Mouse (Mus musculus): ENCODE measurements around the gene A2ml1.
A peak's percentile ranks its signal among the peaks of the same experiment; 100 is the strongest.

The A2ml1 gene

DNA sequence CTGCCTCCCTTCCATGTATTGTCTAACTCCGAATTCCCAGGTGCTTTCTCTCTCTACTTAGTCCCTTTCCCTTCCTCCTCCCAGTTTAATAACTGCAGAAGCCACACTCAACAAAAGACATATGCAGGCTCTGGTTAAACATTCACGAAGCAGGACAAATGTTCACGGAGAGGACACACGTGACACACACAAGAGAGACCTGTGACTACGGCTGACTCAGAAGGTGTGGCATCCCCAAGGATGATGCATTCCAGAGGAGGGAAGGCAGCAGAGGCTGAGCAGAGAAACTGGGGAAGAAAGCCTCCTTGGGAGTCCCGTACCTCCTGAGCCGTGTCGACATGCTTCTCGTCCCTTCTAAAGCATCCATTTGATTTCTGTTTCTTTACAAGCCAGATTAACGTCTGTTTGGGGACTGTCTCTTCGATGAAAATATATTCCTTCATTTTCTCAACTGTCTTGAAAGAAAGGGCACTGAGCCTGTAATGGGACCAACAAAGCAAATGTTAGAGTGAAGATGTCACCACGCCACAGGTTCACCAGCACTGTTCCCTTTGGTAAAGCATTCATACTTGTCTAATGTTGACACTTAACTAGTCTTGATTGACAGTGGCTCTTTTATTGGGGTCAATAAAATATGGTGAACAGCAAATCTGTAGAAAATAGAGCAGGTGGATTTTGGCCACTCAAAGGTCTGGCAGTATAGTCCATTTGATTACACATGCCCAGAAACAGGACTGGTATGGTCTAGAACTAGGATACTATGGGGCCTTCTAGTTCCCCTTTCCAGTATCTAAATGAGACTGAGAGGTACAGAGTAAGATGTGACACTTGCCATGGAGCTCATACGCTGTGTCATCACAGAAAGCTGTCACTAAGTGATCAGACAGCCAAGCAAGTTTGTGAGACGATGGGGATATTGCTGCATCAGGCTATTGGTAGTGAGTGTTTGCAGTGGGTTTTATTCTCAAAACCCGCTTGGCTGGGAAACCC lies 31.6 kb downstream of the A2ml1 start:
- no peak for DNase-seq

DNA sequence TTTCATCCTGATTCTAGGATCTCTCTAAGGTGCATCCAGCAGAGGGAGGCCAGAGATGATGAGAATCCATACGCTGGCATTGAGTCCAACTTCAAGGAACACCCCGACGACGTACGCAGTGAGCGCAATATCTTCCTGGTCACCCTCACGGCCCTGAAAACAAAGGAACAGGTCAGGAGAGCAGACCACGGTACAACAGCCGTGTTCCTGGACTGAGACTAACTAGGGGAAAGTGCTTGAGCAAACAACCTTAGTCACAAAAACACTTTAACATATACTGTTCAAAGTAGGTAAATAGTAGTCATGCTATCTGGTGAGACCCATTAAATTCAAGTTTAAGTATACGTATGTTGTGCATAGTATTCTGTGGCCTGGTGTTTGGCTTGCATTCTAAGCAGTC lies 32.9 kb downstream of the A2ml1 start:
- DNase-seq: no peak

DNA sequence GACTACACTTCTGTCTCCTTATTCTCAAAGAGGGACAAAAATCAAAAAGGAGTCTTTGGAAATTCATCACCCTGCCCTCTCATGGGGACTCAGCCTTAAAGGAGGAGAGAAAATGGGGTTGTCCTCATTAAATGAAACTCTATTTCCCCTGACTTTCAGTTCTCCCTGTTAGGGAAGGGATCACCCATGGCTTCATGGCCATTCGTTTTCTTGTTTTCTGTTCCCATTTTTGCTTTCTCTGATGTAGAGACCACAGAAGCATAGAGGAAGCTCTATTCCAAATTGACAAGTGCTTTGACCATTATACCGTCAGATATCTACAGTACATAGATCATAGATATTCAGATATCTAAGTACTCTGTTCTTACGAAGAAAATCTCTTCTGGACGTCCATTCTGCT lies 36.0 kb downstream of the A2ml1 start:
- no peak for DNase-seq

DNA sequence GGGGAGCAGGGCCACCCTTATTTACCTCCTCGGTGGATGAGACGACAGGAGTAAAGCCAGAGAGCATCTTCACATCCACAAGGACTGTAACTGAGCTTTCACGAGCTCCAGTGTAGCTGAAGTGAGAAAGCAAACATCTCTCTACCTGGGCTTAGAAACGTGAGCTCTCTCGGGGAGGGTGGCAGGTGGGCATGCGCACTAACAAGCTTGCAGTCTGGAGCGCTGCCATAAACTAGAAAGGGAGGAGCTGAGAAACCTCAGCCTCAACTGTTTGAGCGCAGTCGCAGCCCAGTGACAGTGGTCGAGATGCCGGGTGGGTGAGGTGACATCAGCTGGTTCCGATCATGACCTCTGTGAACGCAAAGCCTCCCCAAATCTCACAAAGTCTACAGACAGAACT lies 38.2 kb downstream of the A2ml1 start:
- peak; percentile 46 for DNase-seq

DNA sequence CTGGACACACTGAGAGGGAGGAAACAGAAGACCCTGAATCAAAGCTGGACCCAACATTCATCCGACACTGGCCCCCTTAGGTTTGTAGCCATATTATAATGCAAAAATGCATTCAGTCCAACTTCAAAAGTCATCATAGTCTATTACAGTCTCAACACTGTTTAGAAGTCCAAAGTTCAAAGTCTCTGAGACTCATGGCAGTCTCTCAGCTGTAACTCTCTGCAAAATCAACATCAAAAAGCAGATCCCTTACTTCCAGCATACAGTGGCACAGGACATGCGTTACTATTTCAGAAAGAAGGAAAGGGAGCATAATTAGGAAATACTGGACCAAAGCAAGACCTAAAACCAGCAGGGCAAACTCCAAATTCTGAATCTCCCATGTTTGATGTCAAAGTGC lies 46.2 kb downstream of the A2ml1 start:
- DNase-seq: no peak

DNA sequence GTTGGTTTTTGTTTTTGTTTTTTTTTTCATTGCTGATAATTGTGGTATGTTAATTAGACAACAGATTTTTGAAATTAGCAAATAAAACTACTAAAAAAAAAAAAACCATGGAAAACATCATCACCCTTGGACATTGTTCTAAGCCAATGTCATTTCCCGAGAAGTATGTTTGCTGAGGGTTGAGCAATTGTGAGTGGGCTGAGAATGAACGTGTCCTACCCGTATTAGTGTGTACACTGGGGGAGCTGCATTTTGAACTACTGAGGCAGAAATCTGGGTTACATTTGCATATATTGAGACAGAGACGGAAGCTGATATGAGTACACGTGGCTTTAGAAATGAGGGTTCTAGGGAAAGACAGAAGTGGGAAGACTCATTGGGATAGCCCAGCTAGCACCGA lies 48.1 kb downstream of the A2ml1 start:
- no peak for DNase-seq

DNA sequence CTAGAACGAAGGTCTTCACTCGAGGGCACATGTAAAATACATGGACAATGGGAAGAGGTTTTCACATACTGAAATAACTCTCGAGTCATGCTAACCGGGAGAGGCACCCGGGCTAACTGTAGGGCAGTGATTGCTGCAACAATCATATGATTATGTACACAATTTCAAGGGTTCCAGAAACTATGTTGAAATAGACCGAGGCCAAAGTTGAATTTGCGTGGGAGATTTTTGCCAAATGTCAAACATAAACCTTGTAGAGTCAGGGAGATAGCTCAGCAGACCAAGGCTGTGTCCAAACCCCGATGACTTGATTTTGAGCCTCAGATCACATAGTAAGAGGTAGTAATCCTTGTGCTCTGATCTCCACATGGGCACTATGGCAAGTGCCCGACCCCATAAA lies 48.7 kb downstream of the A2ml1 start:
- DNase-seq: no peak

DNA sequence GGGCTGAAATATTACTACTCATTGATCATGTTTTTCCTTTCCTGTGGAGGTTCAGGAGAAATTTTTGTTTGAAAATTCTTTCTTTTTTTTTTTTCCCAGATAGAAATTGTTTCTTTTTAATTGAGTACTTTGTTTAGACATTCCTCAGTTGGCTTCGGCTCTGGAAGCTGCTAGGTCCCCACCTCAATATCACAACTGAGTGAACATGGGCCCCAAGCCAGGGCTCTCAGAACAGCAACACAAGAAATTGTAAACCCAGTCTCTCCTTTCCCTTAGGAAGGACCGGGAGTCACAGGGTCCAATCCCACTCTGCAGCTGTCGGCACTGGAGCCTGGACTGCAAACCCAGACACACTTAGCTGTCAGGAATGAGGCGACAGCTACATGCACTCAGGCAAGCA lies 52.9 kb downstream of the A2ml1 start:
- no peak for DNase-seq

DNA sequence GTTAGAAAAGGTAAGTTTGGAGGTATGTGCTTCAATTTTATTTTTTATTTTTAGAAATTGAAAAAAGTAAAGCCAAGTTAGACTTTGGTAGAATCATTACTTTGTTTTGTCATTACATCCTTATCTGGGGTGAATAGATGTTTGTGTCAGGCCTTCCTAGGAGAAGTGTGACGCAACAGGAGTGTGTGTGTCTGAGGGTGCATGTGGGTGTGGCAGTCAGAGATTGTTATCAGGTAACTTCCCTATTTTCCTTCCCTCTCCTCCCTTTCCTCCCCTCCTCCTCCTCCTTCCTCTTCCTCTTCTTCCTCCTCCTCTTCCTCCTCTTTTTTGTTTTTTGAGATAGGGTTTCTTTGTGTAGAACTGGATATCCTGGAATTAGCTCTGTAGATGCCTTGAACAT lies 54.3 kb downstream of the A2ml1 start:
- DNase-seq: no peak

DNA sequence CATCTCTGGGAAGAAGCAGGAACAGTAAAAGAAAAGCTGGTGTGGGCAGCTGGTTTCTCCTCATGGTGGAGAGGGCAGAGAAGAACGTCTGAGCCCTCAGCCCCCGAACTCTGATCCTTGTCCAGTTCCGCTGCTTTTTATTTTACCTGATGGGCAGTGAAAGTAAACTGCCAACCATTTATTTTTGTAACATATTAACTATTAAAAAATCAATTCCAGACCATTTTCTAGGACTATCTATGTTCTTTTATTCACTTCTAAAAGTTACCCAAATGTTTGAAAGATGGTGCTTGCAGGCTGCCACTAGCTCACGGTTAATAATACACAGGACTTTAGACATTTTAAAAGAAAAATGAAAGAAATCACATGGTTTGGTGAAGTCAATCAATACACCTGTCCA lies 54.8 kb downstream of the A2ml1 start, which contains the start of gene Pzp:
Pzp (minus strand) TSS at position 120 of the 400 bp plus-strand sequence.
- DNase-seq: no peak

DNA sequence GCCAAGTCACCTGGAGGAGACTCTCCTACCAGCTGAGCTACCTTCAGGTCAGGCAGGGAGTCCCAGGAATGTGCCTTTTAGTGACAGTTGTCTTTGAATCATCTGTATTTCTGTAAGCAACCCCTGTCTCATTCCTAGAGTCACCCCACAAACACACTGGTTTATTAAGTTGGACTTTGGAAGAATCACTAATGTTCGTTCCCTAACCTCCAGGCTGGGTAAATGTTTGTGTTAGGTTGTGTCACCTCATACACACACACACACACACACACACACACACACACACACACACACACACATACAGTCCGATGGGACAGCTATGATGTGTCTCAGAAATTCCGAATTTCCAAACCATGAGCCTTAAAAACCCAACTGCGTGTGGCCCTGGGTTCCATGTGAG lies 55.6 kb downstream of the A2ml1 start:
- DNase-seq: no peak

DNA sequence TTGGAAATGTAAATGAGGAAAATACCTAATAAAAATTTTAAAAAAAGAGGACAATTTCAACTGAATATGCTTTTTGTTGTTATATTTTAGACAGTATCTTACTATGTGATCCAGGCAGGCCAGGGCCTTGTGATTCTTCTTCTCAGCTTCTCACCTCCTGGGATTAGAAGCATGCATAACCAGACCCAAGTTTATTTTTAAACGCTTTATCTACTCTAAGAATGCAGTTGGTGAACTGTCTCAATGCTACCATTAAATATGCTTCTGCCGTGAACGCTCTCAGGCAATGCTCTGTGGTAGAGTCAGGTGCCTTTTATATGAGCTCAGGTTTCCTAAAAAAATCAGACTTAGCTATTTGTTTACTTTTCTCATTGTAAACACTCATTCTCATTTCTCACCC lies 58.0 kb downstream of the A2ml1 start:
- no peak for DNase-seq

DNA sequence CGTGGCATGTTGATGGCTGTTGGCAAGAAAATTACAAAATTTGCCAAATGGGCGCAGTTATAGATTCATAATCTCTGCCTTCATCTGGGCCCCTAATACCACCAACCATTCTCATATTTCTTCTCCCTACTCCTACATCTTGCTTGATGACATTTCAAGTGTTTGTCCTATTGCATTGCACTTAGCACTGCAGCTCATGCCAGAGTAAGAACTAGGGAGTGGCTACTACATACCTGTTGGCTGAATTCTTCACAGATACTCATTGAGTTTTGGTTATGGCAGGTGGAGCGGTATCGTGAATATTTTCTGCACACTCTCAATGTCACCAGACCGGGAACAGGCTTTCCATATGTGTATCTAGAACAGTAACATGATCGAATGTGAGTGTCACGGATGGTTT lies 62.2 kb downstream of the A2ml1 start:
- DNase-seq: no peak

DNA sequence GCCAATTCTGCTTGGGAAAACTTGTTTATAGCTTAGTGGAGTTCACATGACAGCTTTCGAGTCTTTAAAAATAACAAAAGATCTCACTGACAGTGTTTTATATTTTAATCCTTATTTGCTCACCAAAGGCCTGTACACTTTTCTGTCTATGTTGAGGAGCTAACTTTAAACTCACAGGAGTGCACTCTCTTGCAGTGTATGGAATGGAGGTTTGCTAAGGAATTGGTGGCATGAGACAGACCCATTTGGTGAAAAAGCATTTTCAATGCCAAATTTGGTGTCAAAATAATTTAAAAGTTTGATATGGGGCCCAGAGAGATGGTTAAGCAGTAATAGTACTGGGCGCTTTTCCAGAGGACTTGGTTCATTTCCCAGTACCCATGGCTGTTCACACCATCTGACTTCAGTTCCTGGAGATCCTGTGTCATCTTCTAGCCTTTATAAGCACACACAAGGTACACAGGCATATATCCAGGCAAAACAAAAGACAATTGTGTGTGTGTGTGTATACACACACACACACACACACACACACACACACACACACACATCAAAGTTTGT lies 75.7 kb downstream of the A2ml1 start:
- no peak for DNase-seq

DNA sequence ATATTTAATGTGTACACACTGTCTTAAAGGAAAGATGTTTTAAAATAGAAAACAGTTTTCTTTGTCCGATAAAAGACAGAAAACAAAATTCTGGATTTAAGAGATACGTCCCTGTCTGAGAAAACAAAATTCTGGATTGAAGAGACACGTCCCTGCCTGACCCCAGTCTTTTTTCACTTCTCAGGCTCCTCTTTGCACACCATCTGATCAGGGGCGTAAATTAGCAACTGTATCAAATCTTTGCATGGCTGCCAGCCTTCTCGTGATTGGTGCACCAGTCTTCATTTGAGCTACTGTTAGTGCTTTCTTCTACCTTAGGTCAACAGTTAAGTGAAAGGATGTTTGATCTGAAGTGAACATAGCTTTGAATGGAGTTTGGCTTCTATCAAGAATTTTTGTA lies 76.7 kb downstream of the A2ml1 start:
- no peak for DNase-seq

DNA sequence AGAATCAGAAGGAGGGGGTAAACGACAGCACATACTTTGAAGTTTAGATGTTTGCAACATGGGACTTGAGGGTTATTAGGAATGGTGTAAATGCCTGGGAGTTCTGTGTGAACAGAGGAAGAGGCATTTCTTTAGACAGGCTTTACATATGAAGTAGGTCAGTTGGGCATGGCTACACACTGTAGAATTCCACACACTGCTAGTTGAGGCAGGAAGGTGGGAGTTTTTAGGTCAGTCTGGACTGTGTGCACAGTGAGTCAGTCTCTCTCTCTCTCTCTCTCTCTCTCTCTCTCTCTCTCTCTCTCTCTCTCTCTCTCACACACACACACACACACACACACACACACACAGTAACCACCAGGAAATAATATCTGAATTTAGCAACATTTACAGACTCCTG lies 86.1 kb downstream of the A2ml1 start:
- DNase-seq: no peak

DNA sequence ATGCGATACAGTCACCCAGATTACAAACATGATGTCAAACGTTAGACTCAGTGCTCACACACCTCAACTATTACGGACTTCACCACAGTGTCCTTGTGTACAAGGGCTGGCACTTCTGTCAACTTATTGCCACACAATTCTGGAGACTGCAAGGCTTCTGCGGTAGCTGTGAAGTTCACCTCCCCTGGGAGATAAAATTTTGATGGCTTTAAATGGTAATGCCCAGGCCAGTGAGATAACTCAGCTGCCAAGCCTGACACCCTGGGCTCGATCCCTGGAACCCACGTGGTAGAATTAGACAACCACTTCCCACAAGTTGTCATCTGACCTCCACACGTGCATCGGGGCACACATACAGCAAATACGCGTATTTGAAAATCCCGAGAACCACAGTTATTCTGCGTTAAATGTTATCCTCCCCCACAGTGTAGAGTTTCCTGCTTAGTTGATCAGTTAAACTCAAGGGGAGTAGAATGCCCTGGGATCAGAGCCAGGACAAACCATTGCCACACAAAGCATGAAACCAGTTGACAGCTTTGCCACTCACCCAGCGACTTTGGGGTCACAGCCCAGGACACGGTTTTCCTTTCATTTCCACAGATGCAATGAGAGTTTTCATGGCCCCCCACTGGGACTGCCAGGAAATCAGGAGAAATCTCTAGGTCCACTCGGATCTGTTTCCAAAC lies 86.6 kb downstream of the A2ml1 start:
- DNase-seq: no peak

DNA sequence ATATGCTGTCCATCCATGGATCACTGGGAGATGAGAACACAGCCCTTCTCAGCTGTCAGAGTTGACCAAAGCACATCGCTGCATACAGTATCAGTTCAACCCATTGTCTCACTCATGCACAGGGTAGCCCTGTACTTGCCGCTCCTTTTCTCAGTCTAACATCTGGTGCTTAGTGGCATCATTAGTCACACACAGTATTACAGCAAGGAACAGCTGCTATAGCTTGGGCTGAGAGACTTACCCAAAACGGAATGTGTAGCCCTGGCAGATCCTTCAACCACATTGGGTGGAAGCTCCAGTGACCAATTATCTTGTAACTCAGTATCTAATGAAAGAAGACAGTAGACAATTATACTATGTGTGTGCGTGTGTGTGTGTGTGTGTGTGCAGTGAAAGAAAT lies 89.5 kb downstream of the A2ml1 start:
- no peak for DNase-seq

DNA sequence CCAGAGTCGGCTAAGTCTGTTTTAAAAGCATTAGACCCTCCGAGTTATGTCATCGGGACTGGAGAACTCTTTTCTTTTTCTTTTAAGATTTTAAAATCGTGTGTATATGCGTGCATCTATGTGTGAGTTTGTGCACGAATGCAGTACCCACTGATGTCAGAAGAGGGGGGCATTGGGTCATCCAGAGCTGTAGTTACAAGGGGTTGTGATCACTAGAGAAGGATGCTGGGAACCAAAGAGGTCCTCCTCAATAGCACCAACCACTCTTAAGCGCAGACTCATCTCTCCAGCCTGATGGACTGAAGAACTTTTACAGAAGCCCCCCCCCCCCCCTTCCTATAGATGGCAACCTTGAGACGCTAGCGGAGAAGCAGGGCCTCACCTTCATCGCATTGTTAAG lies 91.3 kb downstream of the A2ml1 start:
- DNase-seq: no peak
